ENCODE assay signal across 15 mouse cellular contexts in genomic region chr11:100546955-100547354, GRCm38 (mm10). TPM values are rescaled to one million over a fixed set of nuclear protein-coding genes. Genes with fewer than 3 reads are reported as not detected.
"Had no signal": no experiment of that assay in that cellular context is flagged by ENCODE, and none has a peak within 500 bp of the region (broad histone marks: within the 10 kb centered on the region; RNA-seq: fewer than 3 reads in every experiment).

No protein-coding gene starts in this region.

- H3K27ac ChIP-seq: hindbrain, postnatal 0 days; limb, embryonic 13.5 days; liver, embryonic 15.5 days; lung, embryonic 15.5 days; midbrain, embryonic 13.5 days; neural tube, embryonic 12.5 days; stomach, postnatal 0 days had no signal

- H3K9ac ChIP-seq: limb, embryonic 13.5 days; liver, embryonic 15.5 days; lung, embryonic 15.5 days; midbrain, embryonic 13.5 days; neural tube, embryonic 12.5 days had no signal

- H3K27me3 ChIP-seq: limb, embryonic 13.5 days; liver, embryonic 15.5 days; lung, embryonic 15.5 days; neural tube, embryonic 12.5 days had no signal

- ATAC-seq: hindbrain, postnatal 0 days; midbrain, embryonic 13.5 days had no signal

- H3K4me3 ChIP-seq: limb, embryonic 13.5 days; liver, embryonic 15.5 days; lung, embryonic 15.5 days; midbrain, embryonic 13.5 days; neural tube, embryonic 12.5 days had no signal

- H3K36me3 ChIP-seq: limb, embryonic 13.5 days; liver, embryonic 15.5 days; lung, embryonic 15.5 days; midbrain, embryonic 13.5 days; neural tube, embryonic 12.5 days had no signal

- H3K9me3 ChIP-seq: limb, embryonic 13.5 days; liver, embryonic 15.5 days; lung, embryonic 15.5 days; midbrain, embryonic 13.5 days; neural tube, embryonic 12.5 days had no signal

- H3K4me2 ChIP-seq: limb, embryonic 13.5 days; liver, embryonic 15.5 days; lung, embryonic 15.5 days; midbrain, embryonic 13.5 days; neural tube, embryonic 12.5 days had no signal

- DNase-seq: kidney, adult 18-20 months; kidney, postnatal 14 days; layer of hippocampus, adult 9-11 months; left cerebral cortex, postnatal 4 days; lung, postnatal 4 days; thymus, adult 2 months; thymus, postnatal 25 days had no signal

RNA-seq across cellular contexts. Expression of gene Ttc25, which starts 1.5 kb away (rescaled TPM):
- total RNA-seq: megakaryocyte-erythroid progenitor cell, adult 5-6 weeks had no signal
